Mouse (Mus musculus) intestine, embryonic 16.5 days (tissue): ENCODE measurements around the gene Arhgap15. TPM values are rescaled to one million over a fixed set of nuclear protein-coding genes. Genes with fewer than 3 reads are reported as not detected.
A peak's percentile ranks its signal among the peaks of the same experiment; 100 is the strongest.
"Not testable (repeated sequence)": the region's sequence is repeated elsewhere in the genome, so short reads cannot be mapped to it uniquely, and the experiment has no call there.

Experiments used
- ATAC-seq: fragments of 200-750 bp; cut with Nextera tagmentation; 2 replicates; pipeline ENCODE4 v1.8.0; 2017; ENCODE audit warnings: moderate TSS enrichment, moderate library complexity
- H3K27ac ChIP-seq: fragments of 300-500 bp; sonication (generic); 2 replicates; pipeline ENCODE4 v1.5.1; 2014; ENCODE audit warnings: mild to moderate bottlenecking, low read length
- H3K27me3 ChIP-seq: fragments of 300-500 bp; sonication (generic); replicated peaks from 2 replicates; pipeline ENCODE4 v1.6.1; 2014; ENCODE audit warnings: low read length, control low read depth, mixed read lengths; ENCODE audit not compliant: control insufficient read depth, insufficient read depth
- H3K36me3 ChIP-seq: fragments of 300-500 bp; sonication (generic); 2 replicates; pipeline ENCODE4 v1.6.1; 2014; ENCODE audit warnings: low read length, control low read depth; ENCODE audit not compliant: control insufficient read depth, insufficient read depth
- H3K4me1 ChIP-seq: fragments of 300-500 bp; sonication (generic); 2 replicates; pipeline ENCODE4 v1.6.1; 2014; ENCODE audit warnings: low read length, control low read depth, mixed read lengths; ENCODE audit not compliant: control insufficient read depth, insufficient read depth
- H3K4me2 ChIP-seq: fragments of 300-500 bp; sonication (generic); 2 replicates; pipeline ENCODE4 v1.6.1; 2014; ENCODE audit warnings: low read depth, low read length, control low read depth
- H3K4me3 ChIP-seq: fragments of 300-500 bp; sonication (generic); 2 replicates; pipeline ENCODE4 v1.5.1; 2014; ENCODE audit warnings: mild to moderate bottlenecking, low read length
- H3K9ac ChIP-seq: fragments of 300-500 bp; sonication (generic); 2 replicates; pipeline ENCODE4 v1.6.1; 2014; ENCODE audit warnings: low read depth, low read length
- H3K9me3 ChIP-seq: fragments of 300-500 bp; sonication (generic); 2 replicates; pipeline ENCODE4 v1.6.1; 2016; ENCODE audit warnings: low read length, control low read depth; ENCODE audit not compliant: control insufficient read depth
- WGBS: fragments of 180-500 bp; shearing (Covaris S2); extraction: QIAGEN DNeasy Blood & Tissue Kit; methylation state at CpG from one replicate; pipeline ENCODE4 v1.1.7; 2014; 5-methylcytosine and 5-hydroxymethylcytosine counted together
- polyA plus RNA-seq: library from polyadenylated mRNA; unstranded; fragments of >200 nt; fragmentation: Nextera tagmentation; extraction: Ambion mirVana; gene quantifications from 2 replicates; pipeline ENCODE4 v1.2.1, GENCODE M21; 2015

Gene Arhgap15
- polyA plus RNA-seq: 1.2 and 1.8 TPM in 2 replicates

- H3K4me3 ChIP-seq: no peak within 1 kb of the TSS
- H3K4me2 ChIP-seq: no peak within 1 kb of the TSS
- H3K9ac ChIP-seq: no peak within 1 kb of the TSS
- WGBS: 58% methylated on average over 5 of the region's 5 CpGs
- no peak for ATAC-seq
- H3K4me1 ChIP-seq: no peaks in the 10 kb centered on the region
- no peak within 1 kb of the TSS for H3K27ac ChIP-seq
- H3K9me3 ChIP-seq: no peaks in the 10 kb centered on the region
- no peaks in the 10 kb centered on the region for H3K27me3 ChIP-seq
- H3K36me3 ChIP-seq: no peaks in the 10 kb centered on the region
Measured at GRCm38 (mm10) chr2:43748287-43748983, at the start of gene Arhgap15. Gene Arhgap15, plus strand, starts transcription at chr2:43748824.

GRCm38 (mm10) chr2:43712611-43713138 lies 35.9 kb upstream of the Arhgap15 start:
- 92% methylated on average over 2 of the region's 2 CpGs for WGBS
- Histone ChIP-seq H3K9me3 (no peaks in the 10 kb centered on the region), H3K4me1 (no peaks in the 10 kb centered on the region)

GRCm38 (mm10) chr2:43722446-43723103 lies 26.0 kb upstream of the Arhgap15 start:
- peak; percentile 85 for ATAC-seq

More at GRCm38 (mm10) chr2:43712611-43713138, 35.9 kb upstream of the Arhgap15 start:
- Histone ChIP-seq H3K4me2 (no peak overlapping the region), H3K27me3 (no peaks in the 10 kb centered on the region), H3K4me3 (no peak overlapping the region), H3K9ac (no peak overlapping the region), H3K36me3 (no peaks in the 10 kb centered on the region), H3K27ac (no peak overlapping the region)
- no peak for ATAC-seq

GRCm38 (mm10) chr2:43723104-43723541 lies 25.5 kb upstream of the Arhgap15 start:
- Histone ChIP-seq H3K4me2 (peak overlapping the region; percentile 44; the same call in 1 of the 2 replicates), H3K27me3 (no peaks in the 10 kb centered on the region), H3K27ac (no peak overlapping the region), H3K4me1 (0 out of 2 replicates have a peak, but pooled peaks cover 4% of the 10 kb centered on the region), H3K9ac (no peak overlapping the region), H3K9me3 (no peaks in the 10 kb centered on the region), H3K36me3 (no peaks in the 10 kb centered on the region), H3K4me3 (no peak overlapping the region)
- ATAC-seq: peak; percentile 54; the same call in 1 of the 2 replicates
- 65% methylated on average over 7 of the region's 7 CpGs for WGBS

More at GRCm38 (mm10) chr2:43722446-43723103, 26.0 kb upstream of the Arhgap15 start:
- Histone ChIP-seq H3K27ac (no peak overlapping the region), H3K9ac (no peak overlapping the region), H3K9me3 (no peaks in the 10 kb centered on the region), H3K27me3 (no peaks in the 10 kb centered on the region), H3K4me3 (no peak overlapping the region), H3K4me2 (peak overlapping the region; percentile 44; the same call in 1 of the 2 replicates), H3K4me1 (0 out of 2 replicates have a peak, but pooled peaks cover 4% of the 10 kb centered on the region), H3K36me3 (no peaks in the 10 kb centered on the region)
- 18% methylated on average over 14 of the region's 14 CpGs for WGBS

GRCm38 (mm10) chr2:43727181-43727580 lies 21.4 kb upstream of the Arhgap15 start:
- Histone ChIP-seq H3K36me3 (no peaks in the 10 kb centered on the region), H3K4me1 (0 out of 2 replicates have a peak, but pooled peaks cover 4% of the 10 kb centered on the region), H3K27ac (no peak overlapping the region), H3K27me3 (no peaks in the 10 kb centered on the region), H3K9ac (no peak overlapping the region), H3K4me2 (no peak overlapping the region), H3K9me3 (no peaks in the 10 kb centered on the region), H3K4me3 (no peak overlapping the region)
- no peak for ATAC-seq
- WGBS: 68% methylated on average over 5 of the region's 5 CpGs

GRCm38 (mm10) chr2:43727693-43728092 lies 20.9 kb upstream of the Arhgap15 start:
- H3K36me3 ChIP-seq: no peaks in the 10 kb centered on the region
- H3K4me1 ChIP-seq: 0 out of 2 replicates have a peak, but pooled peaks cover 4% of the 10 kb centered on the region
- no peaks in the 10 kb centered on the region for H3K27me3 ChIP-seq
- H3K4me3 ChIP-seq: no peak overlapping the region
- H3K27ac ChIP-seq: no peak overlapping the region
- no peaks in the 10 kb centered on the region for H3K9me3 ChIP-seq
- ATAC-seq: no peak
- WGBS: 74% methylated on average over 8 of the region's 8 CpGs
- no peak overlapping the region for H3K4me2 ChIP-seq
- no peak overlapping the region for H3K9ac ChIP-seq

- Histone ChIP-seq H3K4me1 (no peaks in the 10 kb centered on the region), H3K27me3 (no peaks in the 10 kb centered on the region), H3K27ac (no peak overlapping the region), H3K9me3 (no peaks in the 10 kb centered on the region), H3K36me3 (no peaks in the 10 kb centered on the region), H3K9ac (no peak overlapping the region), H3K4me3 (no peak overlapping the region), H3K4me2 (no peak overlapping the region)
- 84% methylated on average over 3 of the region's 3 CpGs for WGBS
- ATAC-seq: no peak
Measured at GRCm38 (mm10) chr2:43728831-43729230, 19.8 kb upstream of the Arhgap15 start.

GRCm38 (mm10) chr2:43732396-43732795 lies 16.2 kb upstream of the Arhgap15 start:
- H3K9me3 ChIP-seq: no peaks in the 10 kb centered on the region
- H3K4me3 ChIP-seq: no peak overlapping the region
- ATAC-seq: no peak

GRCm38 (mm10) chr2:43735071-43735470 lies 13.6 kb upstream of the Arhgap15 start:
- not testable (repeated sequence) for H3K27ac ChIP-seq, H3K9me3 ChIP-seq, H3K9ac ChIP-seq, H3K4me1 ChIP-seq, H3K36me3 ChIP-seq, H3K4me3 ChIP-seq, H3K4me2 ChIP-seq, H3K27me3 ChIP-seq
- peak; percentile 55 for ATAC-seq
- 71% methylated on average over 4 of the region's 4 CpGs for WGBS

More at GRCm38 (mm10) chr2:43732396-43732795, 16.2 kb upstream of the Arhgap15 start:
- H3K27ac ChIP-seq: no peak overlapping the region
- no peaks in the 10 kb centered on the region for H3K36me3 ChIP-seq
- no peaks in the 10 kb centered on the region for H3K4me1 ChIP-seq
- WGBS: 50% methylated on average over 3 of the region's 3 CpGs
- no peak overlapping the region for H3K9ac ChIP-seq
- no peak overlapping the region for H3K4me2 ChIP-seq
- H3K27me3 ChIP-seq: no peaks in the 10 kb centered on the region
